Mouse (Mus musculus) liver, embryonic 14 days (tissue): ENCODE measurements around the gene Hace1. TPM values are rescaled to one million over a fixed set of nuclear protein-coding genes. Genes with fewer than 3 reads are reported as not detected.

ENCODE experiments used
- polyA plus RNA-seq: library from polyadenylated mRNA; depleted of rRNA; stranded (reverse); fragments of >200 nt; gene quantifications from 2 replicates; pipeline ENCODE4 v1.2.3, GENCODE M21; 2012; rRNA removed

Gene Hace1
- 30.1 and 35.2 TPM in 2 replicates for polyA plus RNA-seq

DNA sequence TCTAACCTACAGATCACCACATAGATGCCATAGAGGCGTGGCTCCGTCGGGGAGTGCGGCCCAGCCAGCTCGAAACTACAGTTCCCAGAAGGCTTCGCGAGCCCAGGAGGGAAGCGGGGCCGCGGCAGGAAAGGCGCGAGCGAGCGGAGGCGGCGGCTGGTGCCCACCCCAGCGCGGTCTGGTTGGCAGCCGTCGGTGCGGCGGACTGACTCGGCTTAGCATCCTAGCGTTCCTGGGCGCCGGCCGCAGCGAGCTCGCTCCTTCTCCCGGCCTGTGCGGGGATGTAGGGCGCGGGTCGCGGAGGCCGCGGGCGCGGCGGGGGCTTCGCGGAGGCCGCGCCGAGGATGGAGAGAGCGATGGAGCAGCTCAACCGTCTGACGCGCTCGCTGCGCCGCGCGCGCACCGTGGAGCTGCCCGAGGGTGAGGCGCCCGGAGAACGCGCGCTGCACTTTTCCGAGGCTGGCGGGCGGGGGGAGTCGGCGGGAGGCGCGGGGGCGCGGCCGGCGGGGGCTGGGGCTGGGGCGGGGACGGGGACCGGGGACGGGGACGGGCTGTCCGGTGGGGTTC, at the start of gene Hace1:
Gene Hace1, plus strand, starts transcription at position 99 of the 567 bp plus-strand sequence.

Other genes with a start within 250 kb of the Hace1 start
- 0.07 and 0.17 TPM in 2 replicates for gene Bves, start 242.1 kb upstream of the Hace1 start, polyA plus RNA-seq
- 6.1 and 7.4 TPM in 2 replicates for gene Lin28b, start 91.4 kb upstream of the Hace1 start, polyA plus RNA-seq